Mouse (Mus musculus): Measurements from ENCODE around the gene Olfr1116. TPM values are rescaled to one million over a fixed set of nuclear protein-coding genes. Genes with fewer than 3 reads are reported as not detected.

Olfr1116 gene
- 0.15 TPM for polyA plus RNA-seq (2017; shearing (Covaris generic))

DNA sequence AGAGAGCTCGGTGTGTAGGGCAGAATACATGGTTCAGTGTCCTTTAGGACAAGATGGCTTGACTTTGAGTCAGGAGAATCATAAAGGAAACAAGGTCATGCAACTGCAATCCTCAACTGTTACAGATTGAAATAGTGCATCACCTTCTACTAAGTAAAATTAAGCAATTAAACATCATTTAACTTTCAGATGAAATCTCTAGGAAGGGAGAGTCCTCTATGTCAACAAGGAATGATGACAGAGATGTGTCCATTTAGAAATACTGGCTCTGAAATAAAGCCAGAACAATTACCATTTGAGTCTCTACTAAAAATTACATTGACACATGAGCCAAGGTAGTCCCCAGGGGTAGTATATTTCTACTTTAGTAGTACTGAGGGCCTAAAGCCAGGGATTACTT lies at the start of gene Olfr1116:
Olfr1116 (plus strand) TSS at position 301 of the 400 bp plus-strand sequence.

DNA sequence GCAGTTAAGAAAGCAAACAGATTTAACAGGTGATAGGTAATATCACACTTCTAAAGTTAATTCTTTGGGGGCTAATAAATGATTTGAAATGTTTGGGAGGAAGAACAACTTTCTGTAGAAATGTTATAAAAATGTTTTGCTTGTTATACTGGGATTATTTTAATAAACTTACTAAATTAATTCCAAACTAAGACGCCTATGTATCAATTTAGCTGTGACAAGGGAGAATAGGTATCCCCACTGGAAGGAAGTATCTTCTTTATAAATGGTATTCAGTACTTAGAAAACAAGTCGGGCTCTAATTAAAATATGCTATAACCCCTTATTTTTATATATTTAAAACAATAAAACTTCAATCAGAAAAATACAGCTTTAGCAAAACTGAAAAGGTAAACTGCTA lies 19.6 kb upstream of the Olfr1116 start, which contains the start of gene Olfr1115:
Olfr1115 (plus strand) TSS at position 301 of the 400 bp plus-strand sequence.

DNA sequence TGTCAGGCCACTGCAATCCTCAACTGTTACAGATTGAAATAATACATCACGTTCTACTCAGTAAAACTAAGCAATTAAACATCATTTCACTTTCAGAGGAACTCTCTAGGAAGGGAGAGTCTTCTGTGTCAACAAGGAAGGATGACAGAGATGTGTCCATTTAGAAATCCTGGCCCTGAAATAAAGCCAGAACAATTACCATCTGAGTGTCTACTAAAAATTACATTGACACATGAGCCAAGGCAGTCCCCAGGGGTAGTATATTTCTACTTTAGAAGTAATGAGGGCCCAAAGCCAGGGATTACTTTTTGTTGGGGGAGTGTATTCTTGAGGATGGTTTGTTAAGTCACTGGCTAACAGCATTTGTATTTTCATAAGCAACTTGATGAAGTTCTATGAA lies 39.9 kb downstream of the Olfr1116 start, which contains the start of gene Olfr1118:
Olfr1118 (plus strand) TSS at position 301 of the 400 bp plus-strand sequence.

Other genes with a start within 250 kb of the Olfr1116 start
- gene Olfr1104, start 240.5 kb upstream of the Olfr1116 start, polyA plus RNA-seq (2017; shearing (Covaris generic)) = not detected
- gene Olfr1105, start 231.0 kb upstream of the Olfr1116 start, polyA plus RNA-seq (2017; shearing (Covaris generic)) = 0.16 TPM
- not detected for gene Olfr1106, start 215.3 kb upstream of the Olfr1116 start, polyA plus RNA-seq (2017; shearing (Covaris generic))
- gene Olfr1107, start 191.7 kb upstream of the Olfr1116 start, polyA plus RNA-seq (2017; shearing (Covaris generic)) = not detected
- not detected for gene Olfr1109, start 171.5 kb upstream of the Olfr1116 start, polyA plus RNA-seq (2017; shearing (Covaris generic))
- gene Olfr259, start 153.0 kb upstream of the Olfr1116 start, polyA plus RNA-seq (2017; shearing (Covaris generic)) = not detected
- not detected for gene Olfr1110, start 127.2 kb upstream of the Olfr1116 start, polyA plus RNA-seq (2017; shearing (Covaris generic))
- gene Olfr1111, start 114.9 kb upstream of the Olfr1116 start, polyA plus RNA-seq (2017; shearing (Covaris generic)) = not detected
- not detected for gene Olfr1112, start 79.7 kb upstream of the Olfr1116 start, polyA plus RNA-seq (2017; shearing (Covaris generic))
- not detected for gene Olfr1113, start 58.6 kb upstream of the Olfr1116 start, polyA plus RNA-seq (2017; shearing (Covaris generic))
- gene Olfr1115, start 19.5 kb upstream of the Olfr1116 start, polyA plus RNA-seq (2017; shearing (Covaris generic)) = not detected
- gene Olfr1118, start 40.0 kb downstream of the Olfr1116 start, polyA plus RNA-seq (2017; shearing (Covaris generic)) = not detected
- not detected for gene Olfr1120, start 87.3 kb downstream of the Olfr1116 start, polyA plus RNA-seq (2017; shearing (Covaris generic))
- gene Olfr1121, start 102.4 kb downstream of the Olfr1116 start, polyA plus RNA-seq (2017; shearing (Covaris generic)) = not detected
- gene Olfr1122, start 118.3 kb downstream of the Olfr1116 start, polyA plus RNA-seq (2017; shearing (Covaris generic)) = 0.35 TPM
- not detected for gene Olfr1123, start 149.1 kb downstream of the Olfr1116 start, polyA plus RNA-seq (2017; shearing (Covaris generic))
- gene Olfr1124, start 162.7 kb downstream of the Olfr1116 start, polyA plus RNA-seq (2017; shearing (Covaris generic)) = 0.35 TPM
- not detected for gene Olfr1126, start 186.4 kb downstream of the Olfr1116 start, polyA plus RNA-seq (2017; shearing (Covaris generic))
- gene Pramel7, start 229.6 kb downstream of the Olfr1116 start, polyA plus RNA-seq (2017; shearing (Covaris generic)) = not detected
- gene Pramel6, start 239.0 kb downstream of the Olfr1116 start, polyA plus RNA-seq (2017; shearing (Covaris generic)) = not detected